Mouse (Mus musculus) midbrain, embryonic 13.5 days (tissue): ENCODE results near the gene Usp35. TPM values are rescaled to one million over a fixed set of nuclear protein-coding genes. Genes with fewer than 3 reads are reported as not detected.

ENCODE experiments used
- ATAC-seq: fragments of 200-750 bp; cut with Nextera tagmentation; 2 replicates; pipeline ENCODE4 v1.8.0; 2017; ENCODE audit warnings: mild to moderate bottlenecking, moderate TSS enrichment, moderate library complexity
- H3K27ac ChIP-seq: fragments of 300-500 bp; sonication (generic); 2 replicates; pipeline ENCODE4 v1.5.1; 2015; ENCODE audit warnings: inconsistent platforms, mild to moderate bottlenecking, moderate library complexity
- H3K27me3 ChIP-seq: fragments of 300-500 bp; sonication (generic); 2 replicates; pipeline ENCODE4 v1.6.1; 2015; ENCODE audit warnings: mild to moderate bottlenecking, inconsistent platforms
- H3K36me3 ChIP-seq: fragments of 300-500 bp; sonication (generic); 2 replicates; pipeline ENCODE4 v1.6.1; 2015; ENCODE audit warnings: mild to moderate bottlenecking, inconsistent platforms
- H3K4me1 ChIP-seq: fragments of 300-500 bp; sonication (generic); replicated peaks from 2 replicates; pipeline ENCODE4 v1.6.1; 2015; ENCODE audit warnings: inconsistent platforms
- H3K4me2 ChIP-seq: fragments of 300-500 bp; sonication (generic); replicated peaks from 2 replicates; pipeline ENCODE4 v1.6.1; 2015; ENCODE audit warnings: moderate library complexity, mild to moderate bottlenecking, inconsistent platforms
- H3K4me3 ChIP-seq: fragments of 300-500 bp; sonication (generic); replicated peaks from 2 replicates; pipeline ENCODE4 v1.5.1; 2015; ENCODE audit warnings: mild to moderate bottlenecking, inconsistent platforms
- H3K9ac ChIP-seq: fragments of 300-500 bp; sonication (generic); replicated peaks from 2 replicates; pipeline ENCODE4 v1.6.1; 2015; ENCODE audit warnings: mild to moderate bottlenecking, inconsistent platforms
- H3K9me3 ChIP-seq: fragments of 300-500 bp; sonication (generic); 2 replicates; pipeline ENCODE4 v1.6.1; 2016; ENCODE audit warnings: mild to moderate bottlenecking, inconsistent platforms
- WGBS: fragments of 180-500 bp; shearing (Covaris S2); methylation state at CpG from one replicate; pipeline ENCODE4 v1.1.7; 2015; 5-methylcytosine and 5-hydroxymethylcytosine counted together
- polyA plus RNA-seq: library from polyadenylated mRNA; unstranded; fragments of >200 nt; fragmentation: Nextera tagmentation; extraction: Ambion mirVana; gene quantifications from 2 replicates; pipeline ENCODE4 v1.2.1, GENCODE M21; 2015

Usp35 gene
- 2.6 and 2.8 TPM in 2 replicates for polyA plus RNA-seq

- H3K27me3 ChIP-seq, result peaks cover 7% of the 10 kb centered on the region
- under 1% methylated on average over 64 of the region's 68 CpGs for WGBS
- peak; percentile 99 for ATAC-seq
- H3K36me3 ChIP-seq, result no peaks in the 10 kb centered on the region
- H3K4me3 ChIP-seq, result peak within 1 kb of the TSS; percentile 82
- H3K4me2 ChIP-seq, result peak within 1 kb of the TSS; percentile 76
- no peaks in the 10 kb centered on the region for H3K9me3 ChIP-seq
- H3K4me1 ChIP-seq, result peaks cover 35% of the 10 kb centered on the region
- H3K27ac ChIP-seq, result peak within 1 kb of the TSS; percentile 39; the same call in 1 of the 2 replicates
- peak within 1 kb of the TSS; percentile 85 for H3K9ac ChIP-seq
Measured at GRCm38 (mm10) chr7:97331726-97332666, at the start of gene Usp35, which contains the start of gene Kctd21. Gene Usp35 (minus strand): TSS chr7:97332020. Gene Kctd21 (plus strand): TSS chr7:97332327.

- 95% methylated on average over 5 of the region's 5 CpGs for WGBS
- no peak overlapping the region for H3K9ac ChIP-seq
- H3K4me1 ChIP-seq, result no peaks in the 10 kb centered on the region
- H3K4me2 ChIP-seq, result no peak overlapping the region
- no peak overlapping the region for H3K4me3 ChIP-seq
- peaks cover 85% of the 10 kb centered on the region for H3K36me3 ChIP-seq
- no peak for ATAC-seq
- no peaks in the 10 kb centered on the region for H3K9me3 ChIP-seq
- no peak overlapping the region for H3K27ac ChIP-seq
- no peaks in the 10 kb centered on the region for H3K27me3 ChIP-seq
Measured at GRCm38 (mm10) chr7:97380500-97381123, 48.8 kb upstream of the Usp35 start.

DNA sequence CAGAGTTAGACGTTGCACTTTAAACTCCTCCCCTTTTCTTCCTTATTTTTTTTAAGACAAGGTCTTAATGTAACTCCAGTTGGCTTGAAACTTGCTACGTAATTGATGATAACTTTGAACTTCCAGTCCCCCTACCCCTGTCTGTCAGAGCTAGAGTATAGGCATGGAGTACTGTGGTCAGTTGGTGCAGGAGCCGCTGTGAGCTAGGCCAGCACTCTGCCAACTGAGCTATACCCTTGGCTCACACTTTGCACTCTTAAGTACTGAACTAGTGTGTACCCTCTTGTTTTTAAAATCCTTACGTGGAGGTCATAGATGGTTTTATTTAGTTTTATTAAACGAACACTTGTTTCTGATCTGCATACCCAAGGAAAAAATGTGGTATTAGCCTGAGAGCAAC is 47.5 kb upstream of the Usp35 start:
- WGBS, result 94% methylated on average over 5 of the region's 5 CpGs
- peaks cover 85% of the 10 kb centered on the region for H3K36me3 ChIP-seq
- no peak overlapping the region for H3K9ac ChIP-seq
- no peak overlapping the region for H3K4me3 ChIP-seq
- H3K4me1 ChIP-seq, result no peaks in the 10 kb centered on the region
- no peak overlapping the region for H3K4me2 ChIP-seq
- no peaks in the 10 kb centered on the region for H3K9me3 ChIP-seq
- ATAC-seq, result no peak
- H3K27me3 ChIP-seq, result no peaks in the 10 kb centered on the region
- no peak overlapping the region for H3K27ac ChIP-seq

DNA sequence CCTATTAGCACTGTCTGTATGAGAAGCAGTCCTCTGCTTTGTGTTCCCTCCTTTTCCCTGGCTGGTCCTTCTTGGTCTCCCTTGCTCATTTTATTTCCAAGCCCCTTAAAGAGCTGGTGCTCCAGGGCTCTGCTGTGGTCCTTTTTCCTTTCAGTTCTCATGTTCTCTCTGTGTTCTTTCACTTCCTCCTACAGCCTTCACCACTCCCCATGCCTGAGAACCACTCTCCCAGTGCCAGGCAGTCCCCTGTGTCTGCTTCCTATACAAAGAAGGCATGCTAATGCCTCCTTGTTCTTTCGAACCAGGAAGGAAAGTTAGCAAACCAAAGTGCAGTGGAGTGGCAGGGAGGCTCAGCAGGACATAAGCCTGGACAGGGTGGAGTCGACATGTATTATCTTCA is 44.1 kb upstream of the Usp35 start:
- peaks cover 12% of the 10 kb centered on the region for H3K4me1 ChIP-seq
- no peak overlapping the region for H3K4me3 ChIP-seq
- H3K4me2 ChIP-seq, result no peak overlapping the region
- H3K27me3 ChIP-seq, result no peaks in the 10 kb centered on the region
- 85% methylated on average over 2 of the region's 2 CpGs for WGBS
- no peak for ATAC-seq
- H3K9ac ChIP-seq, result no peak overlapping the region
- H3K36me3 ChIP-seq, result peaks cover 58% of the 10 kb centered on the region
- H3K27ac ChIP-seq, result no peak overlapping the region
- H3K9me3 ChIP-seq, result no peaks in the 10 kb centered on the region

GRCm38 (mm10) chr7:97375101-97375500 is 43.3 kb upstream of the Usp35 start:
- H3K27me3 ChIP-seq, result no peaks in the 10 kb centered on the region
- no peak overlapping the region for H3K4me3 ChIP-seq
- ATAC-seq, result no peak
- WGBS, result 97% methylated on average over 9 of the region's 9 CpGs
- peaks cover 53% of the 10 kb centered on the region for H3K36me3 ChIP-seq
- no peak overlapping the region for H3K9ac ChIP-seq
- H3K9me3 ChIP-seq, result no peaks in the 10 kb centered on the region
- peaks cover 16% of the 10 kb centered on the region for H3K4me1 ChIP-seq
- no peak overlapping the region for H3K27ac ChIP-seq
- no peak overlapping the region for H3K4me2 ChIP-seq

DNA sequence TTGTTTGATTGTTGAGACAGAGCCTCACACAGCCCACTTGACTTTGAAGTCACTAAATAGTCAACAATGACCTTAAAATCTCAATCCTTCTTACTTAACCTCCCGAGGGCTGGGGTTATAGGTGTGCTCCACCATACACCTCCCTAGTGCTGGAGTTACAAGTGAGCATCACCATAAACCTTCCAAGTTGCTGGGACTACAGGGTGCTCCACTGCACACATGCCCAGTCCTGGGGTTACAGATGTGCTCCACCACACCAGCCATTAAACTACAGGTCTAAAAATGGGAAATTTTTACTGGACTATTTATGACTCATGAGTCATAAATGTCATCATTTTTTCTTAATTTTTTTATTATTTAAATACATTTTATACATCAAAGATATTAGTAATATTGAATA is 34.1 kb upstream of the Usp35 start:
- WGBS, result 79% methylated on average over 1 of the region's 1 CpGs

DNA sequence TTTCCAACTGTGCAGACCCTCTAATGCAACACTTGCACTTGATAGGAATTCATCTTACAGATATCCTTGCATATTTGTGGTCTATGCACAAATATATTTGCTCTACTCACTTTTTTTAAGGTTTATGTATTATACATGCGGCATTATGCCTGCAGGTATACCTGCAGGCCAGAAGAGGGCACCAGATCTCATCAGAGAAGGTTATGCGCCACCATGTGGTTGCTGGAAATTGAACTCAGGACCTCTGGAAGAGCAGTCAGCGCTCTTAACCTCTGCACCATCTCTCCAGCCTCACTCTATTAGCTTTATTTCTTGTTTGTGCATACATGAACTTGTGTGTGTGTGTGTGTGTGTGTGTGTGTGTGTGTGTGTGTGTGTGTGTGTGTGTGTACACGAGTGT is 29.6 kb upstream of the Usp35 start:
- no peak overlapping the region for H3K4me2 ChIP-seq
- WGBS, result 29% methylated on average over 4 of the region's 4 CpGs
- no peak overlapping the region for H3K9ac ChIP-seq
- H3K27ac ChIP-seq, result no peak overlapping the region
- no peak for ATAC-seq
- no peak overlapping the region for H3K4me3 ChIP-seq
- H3K27me3 ChIP-seq, result no peaks in the 10 kb centered on the region
- no peaks in the 10 kb centered on the region for H3K4me1 ChIP-seq
- no peaks in the 10 kb centered on the region for H3K36me3 ChIP-seq
- no peaks in the 10 kb centered on the region for H3K9me3 ChIP-seq

More for the DNA sequence above, 34.1 kb upstream of the Usp35 start:
- H3K9ac ChIP-seq, result no peak overlapping the region
- no peaks in the 10 kb centered on the region for H3K27me3 ChIP-seq
- no peak for ATAC-seq
- peaks cover 3% of the 10 kb centered on the region for H3K4me1 ChIP-seq
- H3K4me2 ChIP-seq, result no peak overlapping the region
- H3K27ac ChIP-seq, result no peak overlapping the region
- H3K36me3 ChIP-seq, result no peaks in the 10 kb centered on the region
- H3K4me3 ChIP-seq, result no peak overlapping the region
- no peaks in the 10 kb centered on the region for H3K9me3 ChIP-seq

DNA sequence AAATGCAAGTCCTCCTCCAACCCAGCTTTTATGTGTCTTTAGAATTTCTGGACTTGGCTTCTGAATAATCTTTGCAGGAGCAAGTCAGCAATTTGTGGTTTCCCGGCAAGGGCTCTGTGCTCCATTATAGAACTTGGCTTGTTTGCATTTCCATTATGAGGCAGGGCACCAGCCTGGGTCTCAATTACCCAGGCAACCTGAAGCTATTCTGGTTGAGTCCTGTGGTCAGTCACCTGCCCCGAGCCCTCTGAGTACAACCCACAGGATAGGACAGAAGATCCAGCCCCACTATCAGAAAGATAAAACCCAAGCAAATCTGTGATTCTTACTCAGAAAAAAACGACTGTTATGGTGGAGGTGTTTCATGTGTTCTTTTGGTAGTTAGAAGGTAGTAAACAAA is 29.1 kb upstream of the Usp35 start:
- no peak overlapping the region for H3K4me3 ChIP-seq
- H3K36me3 ChIP-seq, result no peaks in the 10 kb centered on the region
- no peak overlapping the region for H3K4me2 ChIP-seq
- no peaks in the 10 kb centered on the region for H3K27me3 ChIP-seq
- no peaks in the 10 kb centered on the region for H3K4me1 ChIP-seq
- WGBS, result 41% methylated on average over 3 of the region's 3 CpGs
- no peak for ATAC-seq
- H3K9me3 ChIP-seq, result no peaks in the 10 kb centered on the region
- no peak overlapping the region for H3K9ac ChIP-seq
- H3K27ac ChIP-seq, result no peak overlapping the region

GRCm38 (mm10) chr7:97360166-97360565 is 28.3 kb upstream of the Usp35 start:
- 64% methylated on average over 5 of the region's 5 CpGs for WGBS
- H3K27me3 ChIP-seq, result no peaks in the 10 kb centered on the region
- no peaks in the 10 kb centered on the region for H3K36me3 ChIP-seq
- no peak for ATAC-seq
- H3K4me1 ChIP-seq, result no peaks in the 10 kb centered on the region
- no peak overlapping the region for H3K4me2 ChIP-seq
- no peaks in the 10 kb centered on the region for H3K9me3 ChIP-seq
- no peak overlapping the region for H3K9ac ChIP-seq
- H3K27ac ChIP-seq, result no peak overlapping the region
- H3K4me3 ChIP-seq, result no peak overlapping the region

DNA sequence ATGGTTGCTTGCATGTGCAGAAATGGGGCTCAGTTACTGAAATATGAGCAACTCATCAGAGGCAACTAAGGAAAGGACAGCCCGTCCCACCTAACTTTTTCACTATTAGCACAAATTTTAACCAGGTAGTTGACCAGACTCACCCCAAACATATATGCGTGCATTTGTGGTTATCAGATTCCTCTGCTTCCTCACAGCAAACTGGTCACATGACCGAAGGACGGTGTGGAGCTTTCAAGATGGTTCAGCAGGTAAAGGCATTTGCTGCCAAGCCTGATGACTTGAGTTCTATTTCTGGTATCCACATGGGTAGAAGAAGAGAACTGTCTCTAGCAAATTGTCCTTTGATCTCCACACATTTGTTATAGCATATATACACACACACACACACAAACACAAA is 26.5 kb upstream of the Usp35 start:
- WGBS, result 93% methylated on average over 4 of the region's 4 CpGs
- Histone ChIP-seq H3K4me3 (no peak overlapping the region), H3K9ac (no peak overlapping the region), H3K36me3 (no peaks in the 10 kb centered on the region), H3K4me2 (no peak overlapping the region), H3K9me3 (no peaks in the 10 kb centered on the region), H3K27me3 (no peaks in the 10 kb centered on the region), H3K4me1 (no peaks in the 10 kb centered on the region), H3K27ac (no peak overlapping the region)
- ATAC-seq, result no peak

DNA sequence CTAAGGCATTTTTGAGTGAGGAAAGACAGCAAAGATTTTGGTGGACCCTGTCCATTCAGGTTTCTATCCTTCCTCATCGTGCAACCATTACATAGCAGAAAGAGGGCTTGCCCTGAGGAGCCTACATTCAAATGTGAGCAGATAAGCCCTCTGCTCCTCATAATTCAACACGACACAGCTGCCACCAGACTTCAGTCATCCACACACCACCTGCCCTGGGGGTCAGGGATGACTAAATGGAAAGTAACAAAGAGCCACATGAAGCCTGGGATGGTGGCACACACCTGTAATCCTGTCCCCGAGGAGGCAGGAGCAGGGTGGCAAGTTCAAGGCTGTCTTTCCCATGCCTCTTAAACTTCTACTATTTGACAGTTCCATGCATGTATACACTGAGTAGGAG is 26.0 kb upstream of the Usp35 start:
- Histone ChIP-seq H3K9me3 (no peaks in the 10 kb centered on the region), H3K4me2 (no peak overlapping the region), H3K36me3 (no peaks in the 10 kb centered on the region), H3K27me3 (no peaks in the 10 kb centered on the region), H3K4me1 (no peaks in the 10 kb centered on the region), H3K4me3 (no peak overlapping the region), H3K9ac (no peak overlapping the region), H3K27ac (no peak overlapping the region)
- WGBS, result 78% methylated on average over 3 of the region's 3 CpGs
- ATAC-seq, result no peak

- Histone ChIP-seq H3K4me1 (no peaks in the 10 kb centered on the region), H3K27ac (no peak overlapping the region), H3K4me3 (no peak overlapping the region), H3K9me3 (no peaks in the 10 kb centered on the region), H3K4me2 (no peak overlapping the region), H3K27me3 (no peaks in the 10 kb centered on the region), H3K9ac (no peak overlapping the region), H3K36me3 (no peaks in the 10 kb centered on the region)
- no peak for ATAC-seq
- 85% methylated on average over 5 of the region's 5 CpGs for WGBS
Measured at GRCm38 (mm10) chr7:97356875-97357276, 25.1 kb upstream of the Usp35 start.
